Mouse (Mus musculus) C2C12 (cell line): ENCODE measurements around the gene Tmem80.

Experiments used
- CTCF ChIP-seq: IDR thresholded peaks from one replicate; pipeline ENCODE4 v1.5.1; 2011; ENCODE audit not compliant: control insufficient read depth, insufficient read depth, insufficient read length
- FOSL1 ChIP-seq: IDR thresholded peaks from one replicate; pipeline ENCODE4 v1.8.0; 2011; ENCODE audit warnings: mild to moderate bottlenecking, low read length; ENCODE audit not compliant: poor library complexity, insufficient read depth, severe bottlenecking

DNA sequence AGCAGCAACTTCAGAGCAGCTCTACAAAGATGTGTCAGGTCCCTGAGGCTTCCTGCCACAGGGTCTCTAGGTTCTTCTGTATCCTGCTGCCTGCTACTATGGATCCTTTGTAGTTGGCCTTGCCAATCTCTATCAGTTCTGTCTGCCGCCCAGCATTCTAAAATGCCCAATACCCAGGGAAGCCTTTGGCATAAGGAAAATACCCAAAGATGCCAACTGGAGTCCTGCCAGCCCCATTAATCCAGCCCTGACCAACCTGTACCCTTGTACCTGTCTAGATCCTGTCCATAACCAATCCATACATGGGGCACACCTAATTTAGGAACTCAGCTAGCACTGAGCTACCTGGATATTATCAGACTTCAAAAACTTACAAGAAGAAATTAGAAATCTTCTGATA, 2.9 kb upstream of the Tmem80 start:
- TF ChIP-seq CTCF (no peak), FOSL1 (no peak)
